Mouse (Mus musculus) cerebellum, adult (tissue): ENCODE results near the gene Enthd1.
"Not testable (repeated sequence)": the region's sequence is repeated elsewhere in the genome, so short reads cannot be mapped to it uniquely, and the experiment has no call there.

ENCODE experiments used
- ATAC-seq: cut with Nextera tagmentation; 2 replicates; pipeline ENCODE4 v1.9.2; 2017; ENCODE audit warnings: mild to moderate bottlenecking, moderate library complexity, mixed read lengths; ENCODE audit not compliant: insufficient number of reproducible peaks, low FRiP score, low TSS enrichment

Enthd1 gene

GRCm38 (mm10) chr15:80565106-80565665 is at the start of gene Enthd1:
Gene Enthd1, minus strand, starts transcription at chr15:80565156.
- no peak for ATAC-seq

GRCm38 (mm10) chr15:80613904-80614303 is 48.9 kb upstream of the Enthd1 start:
- no peak for ATAC-seq

DNA sequence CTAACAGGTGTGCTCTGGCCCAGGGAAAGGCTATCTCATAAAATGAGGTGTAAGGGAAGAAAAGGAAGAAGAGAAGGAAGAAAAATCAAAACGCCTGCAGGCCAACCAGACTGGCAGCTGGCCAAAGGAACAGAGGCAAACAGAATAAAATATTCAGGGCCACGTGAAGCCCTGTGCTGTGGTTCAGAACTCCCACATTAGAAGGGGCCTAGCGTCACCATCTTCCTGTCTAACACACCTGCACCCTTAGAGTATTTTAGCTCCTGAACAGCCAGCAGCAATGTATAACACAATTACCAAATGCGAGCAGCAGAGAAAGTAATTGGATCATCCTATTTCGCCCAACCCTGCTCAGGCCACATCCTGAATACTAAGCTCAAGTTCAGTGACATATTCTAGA is 46.5 kb upstream of the Enthd1 start:
- ATAC-seq: no peak

GRCm38 (mm10) chr15:80610335-80610734 is 45.4 kb upstream of the Enthd1 start:
- ATAC-seq: no peak

DNA sequence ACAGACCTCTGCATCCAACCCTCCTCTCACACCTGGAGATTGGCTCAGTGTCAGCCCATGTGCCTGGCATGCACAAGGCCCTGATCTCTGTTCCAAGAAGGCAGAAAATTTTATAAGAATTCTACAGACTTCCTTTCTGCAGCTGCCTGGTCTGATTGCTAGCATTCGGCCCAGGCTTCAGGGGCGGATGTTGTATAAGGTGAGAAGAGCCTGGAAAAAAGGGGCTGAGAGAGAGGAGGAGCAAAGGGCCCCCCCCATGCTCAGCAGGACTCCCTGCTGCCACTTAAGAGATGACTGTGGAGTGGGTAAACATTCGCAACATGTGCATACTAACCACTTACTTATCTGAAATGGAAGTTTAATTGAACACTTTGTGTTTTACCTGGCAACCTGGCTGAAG is 43.0 kb upstream of the Enthd1 start:
- no peak for ATAC-seq

DNA sequence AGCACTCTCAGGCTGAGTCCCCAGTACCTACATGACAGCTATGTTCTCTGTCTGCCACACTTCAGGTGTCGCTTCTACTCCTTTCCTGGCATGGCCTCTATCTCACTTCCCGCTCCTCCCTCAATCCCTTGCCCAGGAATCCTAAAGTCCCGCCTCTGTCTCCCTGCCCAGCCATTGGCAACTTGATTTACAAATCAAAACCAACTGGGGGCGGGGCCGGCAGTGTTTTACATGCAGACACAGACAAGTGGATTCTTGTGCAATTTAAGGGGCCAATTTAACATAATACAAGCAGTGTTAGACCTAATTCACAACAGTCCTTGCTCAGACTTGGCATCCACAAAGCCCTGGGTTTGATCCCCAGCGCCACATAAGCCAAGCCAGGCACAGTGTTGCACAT is 39.1 kb upstream of the Enthd1 start:
- ATAC-seq: no peak

DNA sequence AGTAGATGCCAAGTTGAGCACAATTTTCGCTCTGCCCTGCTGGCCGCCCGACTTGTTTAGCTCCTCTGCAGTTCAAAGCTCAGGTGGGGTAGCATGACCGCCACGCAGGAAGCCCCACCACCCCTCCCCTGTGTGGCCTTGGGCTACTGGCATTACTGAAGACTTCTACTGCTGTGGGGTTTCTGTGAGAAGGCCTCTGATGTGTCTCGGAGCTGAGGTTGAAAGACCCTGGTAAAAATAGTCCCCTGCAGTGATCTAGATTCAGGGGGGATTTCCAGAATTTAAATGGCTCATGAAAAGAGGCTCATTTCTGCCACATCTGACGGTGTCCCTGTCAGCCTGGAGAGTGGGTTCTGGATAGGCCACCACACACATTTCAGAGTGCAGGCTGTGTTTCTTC is 37.5 kb upstream of the Enthd1 start:
- no peak for ATAC-seq

DNA sequence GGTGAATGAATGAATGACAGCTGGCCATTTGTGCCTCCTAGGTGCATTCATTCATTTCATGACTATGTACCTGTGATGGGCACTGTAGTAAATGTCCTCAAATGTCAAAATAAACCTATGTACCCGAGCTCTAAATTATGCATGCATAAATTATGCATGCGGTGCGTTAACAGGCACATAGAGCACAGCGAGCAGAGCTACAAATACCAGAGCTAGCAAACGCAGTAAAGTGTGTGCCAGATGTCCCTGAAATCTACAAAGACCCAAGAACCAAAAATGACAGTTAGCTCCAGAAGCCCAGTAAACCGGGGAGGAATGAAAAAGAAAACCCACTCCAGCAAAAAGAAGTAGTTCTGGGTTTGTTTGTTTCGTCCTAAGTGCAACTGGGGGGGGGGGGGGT is 36.5 kb upstream of the Enthd1 start:
- no peak for ATAC-seq

DNA sequence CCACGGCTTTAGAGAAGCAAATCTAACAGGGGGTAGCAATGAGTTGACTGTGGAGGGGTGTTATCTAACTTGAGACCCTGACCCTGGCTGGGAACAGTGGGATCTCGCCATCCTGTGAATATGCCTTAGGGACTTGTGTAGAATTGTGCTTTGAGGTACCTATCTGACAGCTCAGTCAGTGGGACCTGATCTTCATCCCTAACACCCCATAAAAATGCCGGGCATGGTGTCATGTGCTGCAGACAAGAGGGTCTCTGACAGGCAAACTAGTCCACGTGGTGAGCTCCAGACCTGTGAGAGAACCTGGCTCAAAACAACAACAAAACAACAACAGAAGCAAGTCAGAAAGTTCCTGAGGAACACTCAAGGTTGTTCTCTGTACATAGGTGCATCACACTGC is 34.9 kb upstream of the Enthd1 start:
- ATAC-seq: no peak

- ATAC-seq: no peak
Observed at GRCm38 (mm10) chr15:80599213-80599750, 34.3 kb upstream of the Enthd1 start.

GRCm38 (mm10) chr15:80598750-80599149 is 33.8 kb upstream of the Enthd1 start:
- ATAC-seq: no peak

DNA sequence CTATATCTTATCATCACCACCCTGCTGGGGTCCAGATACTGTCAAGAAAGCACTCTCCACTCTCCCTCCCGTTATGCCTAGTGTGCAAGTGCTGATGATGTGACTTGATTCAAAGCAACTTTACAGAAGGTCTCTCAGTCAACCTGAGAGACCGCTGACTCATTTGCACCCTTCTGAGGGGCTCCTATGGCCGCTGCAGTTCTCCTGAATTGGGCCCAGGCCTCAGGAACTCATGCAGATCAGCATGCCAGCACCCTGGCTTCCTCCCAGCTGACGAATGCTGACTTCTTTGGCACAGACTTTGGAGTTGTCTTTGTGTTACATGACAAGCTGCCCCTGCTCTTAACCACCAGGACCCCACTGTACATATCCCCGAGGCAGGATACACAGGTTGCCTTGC is 28.9 kb upstream of the Enthd1 start:
- no peak for ATAC-seq

DNA sequence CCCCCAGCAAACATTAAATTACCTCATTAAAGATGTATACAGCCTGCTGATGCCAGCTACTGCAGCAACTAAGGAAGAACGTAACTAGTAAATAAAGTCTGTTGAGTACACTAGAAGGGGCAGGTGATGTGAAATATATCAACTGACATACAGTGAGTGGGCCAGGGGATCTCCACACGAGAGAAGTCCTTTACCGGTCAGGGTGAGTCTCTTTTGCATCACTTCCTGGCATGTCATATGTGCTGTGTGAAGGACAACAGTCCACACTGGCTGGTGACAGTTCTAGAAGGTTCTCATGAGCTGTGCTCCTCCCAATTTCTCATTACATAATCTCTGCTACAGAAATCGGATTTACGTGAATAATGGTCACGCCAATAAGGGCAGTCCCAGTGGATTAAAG is 27.8 kb upstream of the Enthd1 start:
- ATAC-seq: no peak

DNA sequence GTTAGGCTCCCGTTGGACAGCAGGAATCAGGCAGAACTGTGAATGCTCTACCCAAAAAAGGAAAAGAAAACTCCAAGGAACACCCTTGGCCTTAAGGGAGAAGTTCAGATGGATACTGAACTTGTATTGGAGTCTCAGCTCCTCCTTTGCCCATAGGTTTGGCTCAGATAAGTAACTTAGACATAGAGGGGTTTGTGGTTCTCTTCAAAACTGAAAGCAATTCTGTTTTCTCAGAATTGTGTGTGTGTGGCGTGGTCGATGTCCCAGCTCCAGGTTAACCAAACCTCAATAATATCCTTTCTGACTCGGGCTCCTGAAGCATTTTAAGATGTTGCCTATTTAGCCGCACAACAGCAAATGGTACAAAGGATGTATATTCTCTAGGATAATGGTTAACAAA is 25.7 kb upstream of the Enthd1 start:
- ATAC-seq: no peak

GRCm38 (mm10) chr15:80586296-80586695 is 21.3 kb upstream of the Enthd1 start:
- ATAC-seq: no peak

DNA sequence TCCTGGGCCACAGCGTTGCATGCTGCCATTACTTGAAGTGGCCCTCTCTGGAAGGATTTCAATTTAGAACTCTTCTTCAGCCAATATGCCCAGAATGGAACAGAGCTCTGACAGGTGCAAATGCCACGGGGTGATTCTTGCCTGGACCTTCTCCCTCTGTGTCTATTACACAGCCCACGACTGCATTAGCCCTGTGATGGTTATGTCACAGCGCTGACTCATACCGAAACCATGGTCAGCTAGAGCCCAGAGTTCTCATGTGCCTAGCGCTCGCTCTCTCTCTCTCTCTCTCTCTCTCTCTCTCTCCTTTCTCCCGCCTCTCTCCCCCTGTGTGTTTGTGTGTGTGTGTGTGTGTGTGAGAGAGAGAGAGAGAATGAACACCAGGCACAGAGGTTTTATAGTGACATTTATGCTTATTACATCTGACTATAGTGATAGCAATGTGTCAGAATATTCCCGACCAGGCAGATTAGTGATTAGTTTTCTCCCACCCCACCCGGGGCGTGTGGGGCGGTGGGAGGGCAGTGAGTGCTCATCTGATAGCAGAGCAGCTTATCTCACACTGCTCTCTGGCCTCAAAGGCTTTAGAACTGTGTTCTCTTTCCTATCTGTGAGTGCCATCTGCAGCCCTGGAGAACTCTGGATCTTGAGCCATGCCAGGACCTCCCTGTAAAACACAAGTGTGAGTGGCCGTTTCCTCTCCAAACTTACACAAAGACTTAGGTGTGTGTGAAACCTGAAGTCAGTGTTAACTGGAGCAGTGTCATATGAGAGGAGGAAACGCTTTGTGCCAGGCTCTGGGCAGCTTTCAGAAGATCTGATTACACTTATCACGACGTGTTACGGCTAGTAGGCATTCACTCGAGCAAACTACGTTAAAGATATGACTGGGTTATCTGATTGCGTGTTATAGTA is 17.9 kb upstream of the Enthd1 start:
- ATAC-seq: no peak

- ATAC-seq: not testable (repeated sequence)
Observed at GRCm38 (mm10) chr15:80580585-80580984, 15.6 kb upstream of the Enthd1 start.

DNA sequence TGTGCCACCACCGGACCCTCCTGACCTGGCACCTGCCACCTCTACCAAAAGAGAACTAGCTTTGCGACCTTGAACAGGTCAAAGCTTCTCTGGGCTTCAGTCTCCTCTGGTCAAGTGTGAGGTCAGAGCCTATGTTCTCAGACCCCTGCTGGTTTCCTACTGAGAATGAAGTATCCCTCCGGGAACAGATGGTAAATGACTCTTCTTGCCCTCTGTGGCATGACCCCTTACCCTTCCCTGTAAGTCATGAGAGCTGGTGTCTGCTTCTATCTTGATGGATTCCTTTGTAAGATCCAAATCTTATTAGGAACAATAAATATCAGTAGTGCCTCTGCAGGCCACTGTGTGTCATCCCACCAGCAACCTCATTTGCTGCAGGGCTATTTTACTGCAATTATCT is 14.2 kb upstream of the Enthd1 start:
- no peak for ATAC-seq

- no peak for ATAC-seq
Observed at GRCm38 (mm10) chr15:80577166-80577960, 12.4 kb upstream of the Enthd1 start.

DNA sequence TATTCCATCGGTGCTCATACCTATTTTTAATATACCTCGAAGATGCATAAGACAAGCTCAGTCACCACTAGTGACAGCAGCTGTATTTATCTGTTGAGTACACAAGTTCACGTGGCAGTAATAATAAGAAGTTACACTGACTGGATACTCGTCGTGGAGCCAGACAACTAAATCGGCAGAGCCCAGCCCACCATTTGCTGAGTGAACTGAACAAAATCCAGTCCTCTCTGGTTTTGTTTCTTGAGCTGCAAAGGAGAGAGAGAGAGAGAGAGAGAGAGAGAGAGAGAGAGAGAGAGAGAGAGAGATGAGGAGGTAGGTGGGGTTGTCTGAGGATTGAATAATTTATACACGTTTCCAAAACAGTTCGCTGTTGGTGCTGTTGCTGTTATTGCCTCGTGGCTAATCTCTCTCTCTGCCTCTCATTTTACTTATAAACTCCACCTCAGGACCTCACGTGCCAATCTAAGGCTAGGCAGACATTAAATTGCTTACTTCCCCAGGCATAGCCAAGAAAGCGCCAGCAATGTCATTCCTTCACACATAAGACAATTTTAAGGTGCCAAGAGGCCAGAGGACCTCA is 11.5 kb upstream of the Enthd1 start:
- ATAC-seq: no peak
